Mouse (Mus musculus) lung, postnatal 0 days (tissue): Measurements from ENCODE around the gene Gm11020. TPM values are rescaled to one million over a fixed set of nuclear protein-coding genes. Genes with fewer than 3 reads are reported as not detected.
A peak's percentile ranks its signal among the peaks of the same experiment; 100 is the strongest.

Source experiments
- ATAC-seq: fragments of 200-750 bp; cut with Nextera tagmentation; 2 replicates; pipeline ENCODE4 v1.8.0; 2017; ENCODE audit warnings: moderate library complexity
- DNase-seq: peaks from one replicate; pipeline ENCODE4 v3.0.0-alpha.2; 2016; ENCODE audit warnings: low spot score
- H3K27ac ChIP-seq: fragments of 300-500 bp; sonication (generic); 2 replicates; pipeline ENCODE4 v1.5.1; 2014; ENCODE audit warnings: antibody characterized with exemption, mild to moderate bottlenecking, low read length, mixed read lengths
- H3K27me3 ChIP-seq: fragments of 300-500 bp; sonication (generic); replicated peaks from 2 replicates; pipeline ENCODE4 v1.6.1; 2014; ENCODE audit warnings: low read length, mixed read lengths; ENCODE audit not compliant: insufficient read depth
- H3K36me3 ChIP-seq: fragments of 300-500 bp; sonication (generic); 2 replicates; pipeline ENCODE4 v1.6.1; 2014; ENCODE audit warnings: low read length, mixed read lengths; ENCODE audit not compliant: insufficient read depth
- H3K4me1 ChIP-seq: fragments of 300-500 bp; sonication (generic); 2 replicates; pipeline ENCODE4 v1.6.1; 2014; ENCODE audit warnings: antibody characterized with exemption, low read depth, low read length, mixed read lengths; ENCODE audit not compliant: insufficient read depth
- H3K4me2 ChIP-seq: fragments of 300-500 bp; sonication (generic); replicated peaks from 2 replicates; pipeline ENCODE4 v1.6.1; 2014; ENCODE audit warnings: low read depth, mild to moderate bottlenecking, low read length, moderate library complexity, mixed read lengths
- H3K4me3 ChIP-seq: fragments of 300-500 bp; sonication (generic); 2 replicates; pipeline ENCODE4 v1.5.1; 2014; ENCODE audit warnings: low read depth, low read length
- H3K9ac ChIP-seq: fragments of 300-500 bp; sonication (generic); replicated peaks from 2 replicates; pipeline ENCODE4 v1.6.1; 2014; ENCODE audit warnings: low read depth, mild to moderate bottlenecking
- H3K9me3 ChIP-seq: fragments of 300-500 bp; sonication (generic); 2 replicates; pipeline ENCODE4 v1.6.1; 2016; ENCODE audit warnings: low read length, mixed read lengths
- CTCF ChIP-seq: IDR thresholded peaks from 2 replicates; pipeline ENCODE4 v1.5.1; 2016; ENCODE audit warnings: antibody characterized with exemption, mild to moderate bottlenecking
- EP300 ChIP-seq: IDR thresholded peaks from 2 replicates; pipeline ENCODE4 v1.6.1; 2016; ENCODE audit warnings: antibody characterized with exemption, mild to moderate bottlenecking, control low read depth
- WGBS: fragments of 180-500 bp; shearing (Covaris S2); extraction: QIAGEN DNeasy Blood & Tissue Kit; methylation state at CpG from one replicate; pipeline ENCODE4 v1.1.7; 2014; 5-methylcytosine and 5-hydroxymethylcytosine counted together
- polyA plus RNA-seq: library from polyadenylated mRNA; unstranded; fragments of >200 nt; fragmentation: Nextera tagmentation; extraction: Ambion mirVana; gene quantifications from 2 replicates; pipeline ENCODE4 v1.2.1, GENCODE M21; 2015

Gm11020 gene
- polyA plus RNA-seq, 1 experiment from 2014 or later: not detected

DNA sequence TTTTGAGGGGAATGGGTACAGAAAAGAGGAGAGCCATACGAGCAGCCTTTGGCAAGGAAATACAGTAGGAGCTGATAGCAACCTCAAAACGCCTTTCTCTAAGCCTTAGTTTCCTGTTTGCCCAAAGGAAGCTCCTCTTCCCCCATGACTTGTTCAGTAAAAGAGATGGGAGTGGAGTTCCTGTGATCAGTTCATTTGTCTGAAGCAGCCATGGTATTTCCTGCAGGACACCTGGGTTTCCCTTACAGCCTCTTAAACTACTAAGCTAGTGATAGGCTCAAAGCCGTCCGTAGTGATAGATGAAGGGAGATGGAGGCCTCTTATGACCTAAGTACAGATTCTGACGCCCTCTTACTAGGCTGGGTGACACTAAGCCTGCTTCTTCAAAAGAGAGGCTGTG is 21.1 kb downstream of the Gm11020 start:
- Histone ChIP-seq H3K9ac (no peak overlapping the region), H3K4me1 (0 out of 2 replicates have a peak, but pooled peaks cover 2% of the 10 kb centered on the region), H3K27me3 (no peaks in the 10 kb centered on the region), H3K4me2 (no peak overlapping the region), H3K36me3 (no peaks in the 10 kb centered on the region), H3K27ac (no peak overlapping the region), H3K9me3 (no peaks in the 10 kb centered on the region), H3K4me3 (no peak overlapping the region)
- DNase-seq (no peak), ATAC-seq (no peak)
- TF ChIP-seq EP300: no peak
- no peak for TF ChIP-seq CTCF
- 48% methylated on average over 5 of the region's 5 CpGs for WGBS

GRCm38 (mm10) chr8:104343957-104344356 is 22.6 kb downstream of the Gm11020 start:
- peak; percentile 98 for TF ChIP-seq CTCF
- TF ChIP-seq EP300: no peak
- DNase-seq (peak; percentile 86), ATAC-seq (peak; percentile 23)
- Histone ChIP-seq H3K9ac (no peak overlapping the region), H3K36me3 (no peaks in the 10 kb centered on the region), H3K4me2 (no peak overlapping the region), H3K27ac (no peak overlapping the region), H3K4me3 (no peak overlapping the region), H3K4me1 (0 out of 2 replicates have a peak, but pooled peaks cover 2% of the 10 kb centered on the region), H3K27me3 (no peaks in the 10 kb centered on the region), H3K9me3 (no peaks in the 10 kb centered on the region)
- WGBS: 14% methylated on average over 7 of the region's 7 CpGs

DNA sequence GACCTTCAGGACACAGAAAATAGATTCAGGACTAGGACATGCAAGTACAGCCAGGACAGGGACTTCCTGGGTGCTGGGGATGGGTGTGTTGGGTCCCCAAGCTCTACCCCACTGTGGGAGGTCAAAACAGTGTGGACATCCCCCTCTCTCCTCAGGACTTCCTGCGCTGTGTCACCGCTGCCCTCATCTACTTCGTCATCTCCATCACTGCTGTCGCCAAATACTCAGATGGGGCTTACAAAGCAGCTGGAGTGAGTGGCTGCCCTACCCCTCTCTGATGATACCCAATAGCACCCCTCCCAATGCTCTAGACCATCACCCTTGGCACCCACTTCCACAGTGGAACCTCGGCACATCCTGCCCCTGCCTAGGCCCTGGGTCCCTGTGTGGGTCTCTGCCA is 23.3 kb downstream of the Gm11020 start:
- 84% methylated on average over 5 of the region's 5 CpGs for WGBS
- Histone ChIP-seq H3K4me2 (no peak overlapping the region), H3K9me3 (no peaks in the 10 kb centered on the region), H3K4me3 (no peak overlapping the region), H3K4me1 (0 out of 2 replicates have a peak, but pooled peaks cover 2% of the 10 kb centered on the region), H3K36me3 (no peaks in the 10 kb centered on the region), H3K27me3 (no peaks in the 10 kb centered on the region), H3K27ac (no peak overlapping the region), H3K9ac (no peak overlapping the region)
- no peak for ATAC-seq
- TF ChIP-seq EP300 (no peak), CTCF (no peak)
- no peak for DNase-seq

GRCm38 (mm10) chr8:104346706-104347105 is 25.3 kb downstream of the Gm11020 start:
- Histone ChIP-seq H3K27me3 (no peaks in the 10 kb centered on the region), H3K27ac (no peak overlapping the region), H3K4me2 (no peak overlapping the region), H3K4me1 (no peaks in the 10 kb centered on the region), H3K9me3 (no peaks in the 10 kb centered on the region), H3K9ac (no peak overlapping the region), H3K4me3 (no peak overlapping the region), H3K36me3 (no peaks in the 10 kb centered on the region)
- DNase-seq: no peak
- ATAC-seq: no peak
- 68% methylated on average over 12 of the region's 12 CpGs for WGBS
- TF ChIP-seq CTCF (no peak), EP300 (no peak)

- Histone ChIP-seq H3K36me3 (no peaks in the 10 kb centered on the region), H3K9ac (no peak overlapping the region), H3K27me3 (no peaks in the 10 kb centered on the region), H3K4me2 (no peak overlapping the region), H3K4me1 (no peaks in the 10 kb centered on the region), H3K27ac (no peak overlapping the region), H3K9me3 (no peaks in the 10 kb centered on the region), H3K4me3 (no peak overlapping the region)
- no peak for DNase-seq
- 64% methylated on average over 5 of the region's 5 CpGs for WGBS
- no peak for ATAC-seq
- no peak for TF ChIP-seq CTCF
- no peak for TF ChIP-seq EP300
These were observed 27.6 kb downstream of the Gm11020 start for GRCm38 (mm10) chr8:104348971-104349370.

GRCm38 (mm10) chr8:104350047-104350446 is 28.7 kb downstream of the Gm11020 start:
- Histone ChIP-seq H3K4me3 (no peak overlapping the region), H3K9ac (no peak overlapping the region), H3K27ac (no peak overlapping the region), H3K4me2 (no peak overlapping the region), H3K36me3 (no peaks in the 10 kb centered on the region), H3K9me3 (no peaks in the 10 kb centered on the region), H3K4me1 (no peaks in the 10 kb centered on the region), H3K27me3 (no peaks in the 10 kb centered on the region)
- ATAC-seq (0 out of 2 replicates have a peak, but pooled peaks have one; percentile 23), DNase-seq (no peak)
- 59% methylated on average over 13 of the region's 13 CpGs for WGBS
- TF ChIP-seq EP300 (no peak), CTCF (no peak)

DNA sequence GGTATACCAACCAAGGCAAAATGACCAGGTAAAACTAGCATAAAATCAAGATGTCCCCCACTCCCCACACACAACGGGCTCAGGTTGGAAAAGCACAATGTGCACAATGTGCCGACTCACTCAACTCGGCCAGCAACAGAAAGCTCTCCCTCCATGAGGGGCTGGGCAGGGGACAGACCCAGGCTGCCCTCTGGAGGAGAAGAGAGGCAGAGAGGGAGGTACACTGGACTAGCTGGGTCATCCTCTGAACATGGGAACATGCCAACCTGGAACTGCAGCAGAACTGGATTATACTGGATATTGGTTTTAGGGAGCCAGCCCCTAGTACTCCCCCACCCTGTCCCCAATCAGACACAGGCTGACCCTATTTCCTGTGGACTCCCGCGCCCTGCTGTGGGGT is 31.8 kb downstream of the Gm11020 start:
- WGBS: 60% methylated on average over 5 of the region's 5 CpGs
- H3K4me1 ChIP-seq: no peaks in the 10 kb centered on the region
- DNase-seq: no peak

More for the DNA sequence above, 31.8 kb downstream of the Gm11020 start:
- no peak overlapping the region for H3K27ac ChIP-seq
- H3K9me3 ChIP-seq: no peaks in the 10 kb centered on the region
- H3K9ac ChIP-seq: no peak overlapping the region
- no peaks in the 10 kb centered on the region for H3K36me3 ChIP-seq
- H3K27me3 ChIP-seq: no peaks in the 10 kb centered on the region
- H3K4me2 ChIP-seq: no peak overlapping the region
- TF ChIP-seq EP300 (no peak), CTCF (peak; percentile 50)
- no peak for ATAC-seq
- no peak overlapping the region for H3K4me3 ChIP-seq
